Mouse (Mus musculus) G1E-ER4 (cell line): Measurements from ENCODE around the gene Lpin2. TPM values are rescaled to one million over a fixed set of nuclear protein-coding genes. Genes with fewer than 3 reads are reported as not detected.
A peak's percentile ranks its signal among the peaks of the same experiment; 100 is the strongest.

Source experiments
- GATA1 ChIP-seq: IDR thresholded peaks from one replicate; pipeline ENCODE4 v1.8.0; 2012; ENCODE audit warnings: low read length, inconsistent platforms
- polyA plus RNA-seq: library from polyadenylated mRNA; stranded (reverse); fragments of >175 nt; gene quantifications from 2 replicates; pipeline ENCODE4 v1.2.3, GENCODE M21; 2012

Lpin2 gene
- polyA plus RNA-seq, 1 experiment, result 30.7 TPM

GRCm38 (mm10) chr17:71254106-71254505, 71.7 kb downstream of the Lpin2 start:
- TF ChIP-seq GATA1, result no peak

DNA sequence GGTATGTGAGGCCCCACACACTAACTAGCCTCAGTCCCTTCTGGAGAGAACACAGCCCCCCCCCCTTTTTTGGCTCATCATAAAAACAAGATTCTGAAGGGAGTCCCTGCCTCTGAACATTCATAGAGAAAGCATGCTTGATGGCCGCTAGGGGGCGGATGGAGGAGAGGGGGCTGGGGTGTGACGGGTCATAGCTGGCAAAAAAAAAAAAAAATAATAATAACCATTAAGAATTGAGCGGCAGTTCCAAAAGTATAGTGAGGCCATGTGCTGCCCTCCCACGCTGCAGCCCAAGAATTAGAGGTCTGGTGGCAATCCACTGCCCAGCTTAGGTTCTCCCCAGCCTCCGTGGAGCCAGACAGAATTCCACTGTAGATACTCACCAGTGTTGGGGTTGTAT, 72.4 kb downstream of the Lpin2 start:
- TF ChIP-seq GATA1, result no peak

DNA sequence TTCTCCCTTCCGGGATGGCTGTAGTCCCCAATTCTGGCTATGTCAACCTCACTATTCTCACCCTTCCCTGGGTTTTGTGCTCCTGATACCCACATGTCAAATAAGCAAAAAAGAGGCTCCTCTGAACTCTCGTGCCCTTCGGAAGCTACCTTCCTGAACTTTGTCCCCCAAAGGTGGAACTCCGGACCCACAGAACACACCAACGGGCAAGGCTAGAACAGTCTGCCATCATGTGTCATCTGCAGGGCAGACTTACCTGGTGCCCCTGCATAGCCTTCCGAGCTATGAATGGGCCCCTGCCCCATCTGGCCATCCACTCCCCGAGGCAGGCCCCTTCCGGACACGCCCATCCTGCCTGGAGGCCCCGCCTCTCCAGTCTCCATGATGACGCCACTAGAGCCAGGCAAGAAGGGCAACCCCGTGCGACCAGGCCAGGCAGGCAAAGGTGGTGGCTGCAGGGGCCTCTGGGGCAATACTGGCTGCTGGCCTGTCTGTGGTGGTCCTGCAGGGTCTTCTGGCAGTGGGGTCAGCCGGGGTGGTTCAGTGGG, 73.8 kb downstream of the Lpin2 start:
- no peak for TF ChIP-seq GATA1

- no peak for TF ChIP-seq GATA1
Measured at GRCm38 (mm10) chr17:71256806-71257536, 74.6 kb downstream of the Lpin2 start.

DNA sequence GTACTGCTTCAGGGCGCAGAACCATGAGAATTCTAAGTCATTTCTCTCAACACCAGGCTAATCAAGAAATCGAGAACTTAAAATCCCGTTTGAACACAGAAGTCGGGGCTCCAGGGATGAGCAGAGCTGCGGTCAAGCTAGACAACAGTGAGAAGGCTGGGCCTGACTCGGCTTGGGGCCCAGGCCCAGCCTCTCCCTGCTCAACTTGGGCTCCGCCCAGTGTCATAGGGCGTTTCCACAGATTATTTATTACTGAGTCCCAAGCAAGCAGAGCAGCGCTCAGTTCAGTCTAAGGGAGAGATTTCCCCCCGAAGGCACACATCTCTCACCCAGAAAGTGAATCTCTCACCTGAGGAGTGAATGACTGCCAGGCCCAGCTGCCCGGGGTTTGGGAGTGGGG, 77.4 kb downstream of the Lpin2 start:
- TF ChIP-seq GATA1, result no peak

DNA sequence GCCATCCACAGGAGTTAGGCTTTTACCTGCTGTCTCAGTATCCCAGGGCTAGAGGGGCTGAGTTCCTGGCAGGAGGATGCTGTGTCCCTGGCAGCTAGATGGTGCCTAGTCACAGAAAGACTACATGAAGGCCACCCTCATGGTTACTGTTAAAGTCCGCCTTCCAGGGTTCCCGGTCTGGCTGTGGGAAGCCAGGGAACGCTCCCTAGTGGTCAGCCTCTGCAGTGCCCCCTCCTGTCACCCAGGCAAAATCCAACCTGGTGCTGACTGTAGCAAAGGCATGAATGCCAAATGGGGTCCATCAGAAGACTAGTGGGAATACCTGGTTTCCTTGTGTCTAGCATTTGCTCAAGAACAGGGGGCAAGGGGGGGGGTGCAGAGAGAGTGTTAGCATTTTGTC, 78.3 kb downstream of the Lpin2 start:
- no peak for TF ChIP-seq GATA1

GRCm38 (mm10) chr17:71263136-71263535, 80.8 kb downstream of the Lpin2 start:
- TF ChIP-seq GATA1, result no peak

DNA sequence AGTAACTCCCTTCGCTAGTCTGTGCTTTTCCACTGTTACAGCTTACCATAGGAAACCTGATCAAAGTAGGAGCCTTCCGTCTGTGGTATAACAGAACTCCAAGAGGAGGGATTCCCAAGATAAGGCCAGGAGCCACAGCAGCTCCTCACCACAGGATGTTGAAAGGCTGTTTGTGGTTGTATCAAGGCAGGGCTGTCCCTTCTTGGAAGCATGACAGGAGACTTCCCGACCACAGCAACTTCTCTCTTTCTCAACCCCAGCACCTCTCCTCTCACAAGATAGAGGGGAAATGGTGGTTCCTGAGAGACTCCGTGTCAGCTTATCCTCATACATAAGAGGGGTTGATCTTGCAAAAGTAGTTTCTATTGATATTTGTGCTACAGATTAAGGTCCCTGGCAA, 82.4 kb downstream of the Lpin2 start:
- peak; percentile 78 for TF ChIP-seq GATA1

- TF ChIP-seq GATA1, result no peak
Measured at GRCm38 (mm10) chr17:71265336-71266051, 83.1 kb downstream of the Lpin2 start.

DNA sequence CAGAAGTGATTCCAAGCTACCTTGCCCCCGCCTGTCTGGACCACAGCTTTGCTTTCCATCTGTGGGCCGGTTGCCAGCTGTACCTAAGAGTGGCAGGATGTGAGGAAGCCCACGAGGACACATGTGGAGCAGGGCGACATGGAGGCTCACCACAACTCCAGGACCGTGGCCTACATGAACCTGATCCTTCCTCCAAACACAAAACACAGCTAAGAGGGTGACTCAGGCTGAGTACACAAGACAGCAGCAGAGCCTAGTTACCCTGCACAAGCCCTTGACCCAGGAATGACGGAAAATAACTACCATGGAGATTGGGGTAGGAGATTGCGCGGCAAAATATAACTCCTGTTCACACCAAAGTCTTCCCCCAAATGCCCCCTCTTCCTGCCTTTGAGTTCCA, 85.0 kb downstream of the Lpin2 start:
- no peak for TF ChIP-seq GATA1

DNA sequence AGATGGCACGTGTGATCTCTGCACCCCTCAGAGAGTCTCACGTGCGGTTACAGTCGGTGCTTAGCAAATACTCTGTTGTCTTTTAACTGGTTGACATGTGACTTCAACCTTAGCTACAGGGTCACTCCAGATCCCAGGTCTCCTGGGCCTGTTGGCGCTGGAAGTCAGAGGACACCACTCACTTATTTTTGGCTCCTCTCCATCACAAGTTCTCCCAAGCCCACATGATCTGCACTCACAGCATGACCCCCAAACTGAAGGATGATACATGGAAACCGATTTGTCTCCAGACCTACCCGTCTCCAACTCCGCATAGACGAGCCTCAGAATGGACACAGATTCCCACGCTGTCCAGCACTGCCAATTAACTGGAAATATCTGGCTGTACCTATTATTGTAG, 85.8 kb downstream of the Lpin2 start:
- no peak for TF ChIP-seq GATA1

DNA sequence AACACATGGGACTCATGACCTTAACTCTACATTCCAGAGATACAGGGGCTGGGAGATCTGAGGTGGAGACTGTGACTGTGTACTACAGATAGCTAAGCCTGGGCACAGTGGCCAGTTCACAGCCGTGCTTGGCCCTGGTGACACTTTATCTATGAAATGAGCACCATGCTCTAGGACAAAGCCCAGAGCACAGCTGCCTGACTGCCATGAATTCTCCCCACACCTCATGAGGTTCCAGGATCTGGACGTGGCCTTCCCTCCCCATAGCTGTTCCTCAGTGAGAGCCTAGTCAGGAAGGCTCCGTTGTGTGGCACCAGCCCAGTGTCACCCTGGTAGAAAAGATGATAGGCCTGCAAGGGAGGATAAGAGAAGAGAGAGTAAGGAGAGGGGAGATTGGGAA, 86.2 kb downstream of the Lpin2 start:
- TF ChIP-seq GATA1, result no peak

DNA sequence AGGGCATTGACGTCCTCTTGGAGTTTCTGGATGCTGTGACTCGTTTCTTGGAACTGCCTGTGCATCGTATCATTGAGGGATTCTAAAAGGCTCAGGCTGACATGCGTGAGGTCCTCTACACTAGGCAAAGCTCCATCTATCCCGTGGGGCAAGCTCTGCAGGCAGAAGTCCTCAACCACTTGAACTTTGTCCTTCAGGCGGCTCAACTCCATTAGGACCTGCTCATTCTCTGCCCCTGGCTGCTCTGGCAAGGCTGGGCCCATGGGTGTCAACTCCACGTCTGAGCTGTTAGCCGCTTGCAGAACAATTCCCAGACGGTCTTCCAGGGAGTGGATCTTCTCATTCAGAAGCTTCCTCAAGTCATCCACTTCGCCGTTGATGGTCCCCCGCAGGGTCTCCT, 91.5 kb downstream of the Lpin2 start:
- TF ChIP-seq GATA1, result no peak

GRCm38 (mm10) chr17:71276771-71277170, 94.4 kb downstream of the Lpin2 start:
- TF ChIP-seq GATA1, result no peak

- TF ChIP-seq GATA1, result no peak
Measured at GRCm38 (mm10) chr17:71277701-71278491, 95.5 kb downstream of the Lpin2 start.

- no peak for TF ChIP-seq GATA1
Measured at GRCm38 (mm10) chr17:71282716-71283115, 100.4 kb downstream of the Lpin2 start.
